Mouse (Mus musculus) ES-Bruce4 (cell line): ENCODE measurements at regions not wholly inside any gene's neighbourhood (a gene's known extent, or its start where the extent isn't known, plus 50 kb on each side); places are given as distances from the start of the nearest gene placed in this dataset.

Experiments used
- H3K27ac ChIP-seq: 2 replicates; pipeline ENCODE4 v1.5.1; 2012; ENCODE audit warnings: low read length, inconsistent platforms; ENCODE audit not compliant: insufficient read depth
- H3K27me3 ChIP-seq: 2 replicates; pipeline ENCODE4 v1.6.1; 2012; ENCODE audit warnings: mild to moderate bottlenecking, low read length, inconsistent platforms; ENCODE audit not compliant: control insufficient read depth, poor library complexity, insufficient read depth, severe bottlenecking
- H3K36me3 ChIP-seq: 2 replicates; pipeline ENCODE4 v1.6.1; 2012; ENCODE audit warnings: inconsistent platforms, mild to moderate bottlenecking, low read length, moderate library complexity; ENCODE audit not compliant: control insufficient read depth, poor library complexity, insufficient read depth, severe bottlenecking
- H3K4me1 ChIP-seq: one replicate; pipeline ENCODE4 v1.8.1; 2011; ENCODE audit warnings: low read length; ENCODE audit not compliant: control insufficient read depth, insufficient read depth
- H3K4me3 ChIP-seq: 2 replicates; pipeline ENCODE4 v1.5.1; 2011; ENCODE audit warnings: low read depth, mild to moderate bottlenecking, low read length
- H3K9ac ChIP-seq: 2 replicates; pipeline ENCODE4 v1.6.1; 2012; ENCODE audit warnings: low read depth, mild to moderate bottlenecking, inconsistent platforms; ENCODE audit not compliant: poor library complexity, severe bottlenecking
- H3K9me3 ChIP-seq: replicated peaks from 2 replicates; pipeline ENCODE4 v1.6.1; 2012; ENCODE audit warnings: mild to moderate bottlenecking, low read length, inconsistent platforms; ENCODE audit not compliant: control insufficient read depth, poor library complexity, insufficient read depth, severe bottlenecking
- CTCF ChIP-seq: IDR thresholded peaks from one replicate; pipeline ENCODE4 v1.8.1; 2011; ENCODE audit warnings: low read depth, low read length
- EP300 ChIP-seq: IDR thresholded peaks from 2 replicates; pipeline ENCODE4 v1.6.1; 2011; ENCODE audit warnings: low read depth, low read length; ENCODE audit not compliant: insufficient read depth
- POLR2A ChIP-seq: IDR thresholded peaks from one replicate; pipeline ENCODE4 v1.8.1; 2011; ENCODE audit warnings: low read length; ENCODE audit not compliant: insufficient read depth

DNA sequence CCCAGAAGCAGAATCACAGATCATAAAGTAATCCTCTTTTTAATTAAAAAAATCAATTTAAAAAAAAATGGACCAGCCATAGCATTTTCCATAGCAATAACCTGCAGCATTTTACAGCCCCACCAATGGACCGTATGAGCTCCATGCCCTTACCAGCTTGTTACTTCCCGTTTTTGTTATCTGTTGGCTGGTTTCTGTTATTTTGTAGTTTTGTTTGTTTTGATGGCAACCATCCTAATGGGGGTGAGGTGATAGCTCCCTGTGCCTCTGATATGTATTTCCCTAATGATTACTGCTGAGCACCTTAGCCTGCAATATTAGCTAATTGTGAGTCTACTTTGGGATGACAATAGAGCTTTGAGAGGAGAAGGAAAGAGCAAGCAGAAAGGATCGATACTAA is 504.1 kb upstream of the Adam5 start:
- Histone ChIP-seq H3K9me3 (no peaks in the 10 kb centered on the region), H3K9ac (no peak overlapping the region), H3K4me1 (no peaks in the 10 kb centered on the region), H3K27ac (no peak overlapping the region), H3K27me3 (no peaks in the 10 kb centered on the region), H3K36me3 (no peaks in the 10 kb centered on the region), H3K4me3 (no peak overlapping the region)
- TF ChIP-seq EP300 (no peak), CTCF (no peak), POLR2A (no peak)

GRCm38 (mm10) chr8:25326930-25327329 is 502.8 kb upstream of the Adam5 start:
- no peak overlapping the region for H3K4me3 ChIP-seq
- no peaks in the 10 kb centered on the region for H3K9me3 ChIP-seq
- H3K4me1 ChIP-seq: no peaks in the 10 kb centered on the region
- no peak overlapping the region for H3K27ac ChIP-seq
- TF ChIP-seq EP300 (no peak), CTCF (no peak), POLR2A (no peak)
- H3K36me3 ChIP-seq: no peaks in the 10 kb centered on the region
- no peak overlapping the region for H3K9ac ChIP-seq
- H3K27me3 ChIP-seq: no peaks in the 10 kb centered on the region; the same call in 1 of the 2 replicates

- TF ChIP-seq EP300: no peak
- no peak for TF ChIP-seq CTCF
- TF ChIP-seq POLR2A: no peak
- no peak overlapping the region for H3K27ac ChIP-seq
Measured at GRCm38 (mm10) chr8:25326257-25326656, 502.1 kb upstream of the Adam5 start.

DNA sequence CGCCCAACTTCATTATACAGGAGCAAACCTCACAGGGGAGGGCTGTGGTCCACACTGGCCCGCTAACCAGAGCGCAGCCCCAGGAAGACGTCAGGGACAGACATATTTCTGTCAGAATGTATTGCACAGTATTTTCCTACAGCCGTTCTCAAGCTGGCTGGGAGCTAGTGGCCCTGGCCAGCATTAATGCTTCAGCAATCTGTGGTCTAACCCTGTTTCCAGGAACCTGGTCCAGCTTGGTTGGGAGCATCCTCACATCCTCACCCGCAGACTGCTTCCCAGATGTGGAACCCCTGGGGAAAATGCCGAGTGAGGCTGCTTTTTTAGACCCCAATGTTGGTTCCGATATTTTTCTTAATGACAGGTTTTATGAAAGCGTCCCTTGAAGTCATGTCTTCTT is 500.6 kb upstream of the Adam5 start:
- Histone ChIP-seq H3K4me3 (no peak overlapping the region), H3K9ac (no peak overlapping the region), H3K9me3 (peaks cover 10% of the 10 kb centered on the region), H3K4me1 (no peaks in the 10 kb centered on the region), H3K36me3 (no peaks in the 10 kb centered on the region), H3K27ac (no peak overlapping the region), H3K27me3 (no peaks in the 10 kb centered on the region; the same call in none of the 2 replicates)
- TF ChIP-seq EP300 (no peak), POLR2A (no peak), CTCF (no peak)

More at GRCm38 (mm10) chr8:25326257-25326656, 502.1 kb upstream of the Adam5 start:
- Histone ChIP-seq H3K36me3 (no peaks in the 10 kb centered on the region), H3K9ac (no peak overlapping the region), H3K27me3 (no peaks in the 10 kb centered on the region; the same call in 1 of the 2 replicates), H3K9me3 (peaks cover 3% of the 10 kb centered on the region), H3K4me1 (no peaks in the 10 kb centered on the region), H3K4me3 (no peak overlapping the region)

- Histone ChIP-seq H3K27ac (no peak overlapping the region), H3K36me3 (no peaks in the 10 kb centered on the region), H3K4me3 (no peak overlapping the region), H3K27me3 (no peaks in the 10 kb centered on the region; the same call in none of the 2 replicates), H3K9me3 (peaks cover 10% of the 10 kb centered on the region), H3K9ac (no peak overlapping the region), H3K4me1 (no peaks in the 10 kb centered on the region)
- no peak for TF ChIP-seq POLR2A
- TF ChIP-seq CTCF: no peak
- no peak for TF ChIP-seq EP300
Measured at GRCm38 (mm10) chr8:25323643-25324420, 499.7 kb upstream of the Adam5 start.

DNA sequence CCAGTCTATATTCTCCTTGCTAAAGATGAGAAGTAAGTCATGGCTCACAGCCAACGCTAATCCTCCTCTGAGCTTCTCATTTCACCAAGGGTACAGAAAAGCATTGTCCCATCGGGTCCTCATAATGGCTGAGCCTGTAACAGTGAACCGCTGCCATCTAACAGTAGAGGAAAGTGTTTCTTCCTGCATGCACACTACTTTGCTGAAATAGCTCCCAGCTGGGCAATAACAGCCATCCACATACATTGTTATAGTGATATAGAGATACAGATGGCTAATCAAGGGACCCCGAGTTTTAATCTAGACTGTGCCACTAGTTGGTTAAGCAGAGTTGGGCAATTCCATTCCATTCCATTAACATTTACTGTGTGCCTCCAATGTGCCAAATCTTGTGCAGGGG is 492.2 kb upstream of the Adam5 start:
- no peak for TF ChIP-seq EP300
- TF ChIP-seq CTCF: no peak
- TF ChIP-seq POLR2A: no peak
- H3K36me3 ChIP-seq: no peaks in the 10 kb centered on the region
- no peak overlapping the region for H3K4me3 ChIP-seq
- peaks cover 8% of the 10 kb centered on the region for H3K9me3 ChIP-seq
- no peaks in the 10 kb centered on the region for H3K4me1 ChIP-seq
- no peaks in the 10 kb centered on the region; the same call in 1 of the 2 replicates for H3K27me3 ChIP-seq
- H3K9ac ChIP-seq: no peak overlapping the region
- no peak overlapping the region for H3K27ac ChIP-seq
